Mouse (Mus musculus) brown adipose tissue, adult 24 weeks (tissue): ENCODE measurements around the gene Park7. TPM values are rescaled to one million over a fixed set of nuclear protein-coding genes. Genes with fewer than 3 reads are reported as not detected.
"Not testable (repeated sequence)": the region's sequence is repeated elsewhere in the genome, so short reads cannot be mapped to it uniquely, and the experiment has no call there.

Experiments
- H3K27ac ChIP-seq: fragments of 200-500 bp; replicated peaks from 2 replicates; pipeline ENCODE4 v1.5.1; 2012; ENCODE audit warnings: low read depth, mild to moderate bottlenecking, low read length
- H3K4me1 ChIP-seq: fragments of 200-500 bp; 2 replicates; pipeline ENCODE4 v1.6.1; 2012; ENCODE audit warnings: low read length, mixed read lengths; ENCODE audit not compliant: control insufficient read depth, insufficient read depth, insufficient read length
- H3K4me3 ChIP-seq: fragments of 200-500 bp; 2 replicates; pipeline ENCODE4 v1.5.1; 2012; ENCODE audit warnings: low read depth, mild to moderate bottlenecking, low read length, moderate library complexity; ENCODE audit not compliant: insufficient read depth
- polyA plus RNA-seq: library from polyadenylated mRNA; stranded (reverse); fragments of >200 nt; gene quantifications from 2 replicates; pipeline ENCODE4 v1.2.4, GENCODE M21; 2012; ENCODE audit not compliant: missing spikeins, insufficient read depth, insufficient read length

The Park7 gene
- polyA plus RNA-seq, 1 experiment = 176 TPM

- no peak overlapping the region for H3K4me3 ChIP-seq
- H3K4me1 ChIP-seq = no peaks in the 10 kb centered on the region
- H3K27ac ChIP-seq = no peak overlapping the region
These were observed 13.8 kb downstream of the Park7 start for GRCm38 (mm10) chr4:150900486-150900885.

GRCm38 (mm10) chr4:150898716-150899365, 15.4 kb downstream of the Park7 start:
- no peak overlapping the region for H3K4me3 ChIP-seq
- H3K4me1 ChIP-seq = no peaks in the 10 kb centered on the region

GRCm38 (mm10) chr4:150896896-150897624, 17.2 kb downstream of the Park7 start:
- no peaks in the 10 kb centered on the region for H3K4me1 ChIP-seq
- H3K4me3 ChIP-seq = no peak overlapping the region
- no peak overlapping the region for H3K27ac ChIP-seq

More at GRCm38 (mm10) chr4:150898716-150899365, 15.4 kb downstream of the Park7 start:
- no peak overlapping the region for H3K27ac ChIP-seq

GRCm38 (mm10) chr4:150894718-150895501, 19.3 kb downstream of the Park7 start:
- no peaks in the 10 kb centered on the region for H3K4me1 ChIP-seq
- H3K27ac ChIP-seq = no peak overlapping the region
- no peak overlapping the region for H3K4me3 ChIP-seq

GRCm38 (mm10) chr4:150891308-150891707, 22.9 kb downstream of the Park7 start:
- H3K27ac ChIP-seq = no peak overlapping the region
- H3K4me1 ChIP-seq = no peaks in the 10 kb centered on the region
- H3K4me3 ChIP-seq = no peak overlapping the region

GRCm38 (mm10) chr4:150889955-150890315, 24.3 kb downstream of the Park7 start:
- H3K4me1 ChIP-seq = no peaks in the 10 kb centered on the region
- no peak overlapping the region for H3K27ac ChIP-seq
- peak overlapping the region; percentile 46 for H3K4me3 ChIP-seq

GRCm38 (mm10) chr4:150889273-150889954, 24.8 kb downstream of the Park7 start:
- Histone ChIP-seq H3K4me3 (peak overlapping the region; percentile 46), H3K4me1 (no peaks in the 10 kb centered on the region), H3K27ac (0 out of 2 replicates have a peak overlapping the region, but pooled peaks have one; percentile 45)

- no peaks in the 10 kb centered on the region for H3K4me1 ChIP-seq
- no peak overlapping the region for H3K4me3 ChIP-seq
These were observed 25.7 kb downstream of the Park7 start for GRCm38 (mm10) chr4:150888492-150888891.

GRCm38 (mm10) chr4:150887903-150888302, 26.3 kb downstream of the Park7 start:
- Histone ChIP-seq H3K27ac (no peak overlapping the region), H3K4me1 (no peaks in the 10 kb centered on the region), H3K4me3 (no peak overlapping the region)

More at GRCm38 (mm10) chr4:150888492-150888891, 25.7 kb downstream of the Park7 start:
- no peak overlapping the region for H3K27ac ChIP-seq

GRCm38 (mm10) chr4:150882632-150883031, 31.6 kb downstream of the Park7 start:
- Histone ChIP-seq H3K27ac (no peak overlapping the region), H3K4me3 (no peak overlapping the region), H3K4me1 (no peaks in the 10 kb centered on the region)

GRCm38 (mm10) chr4:150880364-150880763, 33.9 kb downstream of the Park7 start:
- H3K27ac ChIP-seq = no peak overlapping the region
- H3K4me1 ChIP-seq = no peaks in the 10 kb centered on the region
- H3K4me3 ChIP-seq = no peak overlapping the region

- no peak overlapping the region for H3K4me3 ChIP-seq
- H3K4me1 ChIP-seq = no peaks in the 10 kb centered on the region
- H3K27ac ChIP-seq = no peak overlapping the region
These were observed 34.6 kb downstream of the Park7 start for GRCm38 (mm10) chr4:150879631-150880030.

- Histone ChIP-seq H3K4me3 (no peak overlapping the region), H3K4me1 (peaks cover 8% of the 10 kb centered on the region), H3K27ac (no peak overlapping the region)
These were observed 38.8 kb downstream of the Park7 start for GRCm38 (mm10) chr4:150875393-150875792.

- not testable (repeated sequence) for H3K27ac ChIP-seq, H3K4me3 ChIP-seq
- peaks cover 16% of the 10 kb centered on the region for H3K4me1 ChIP-seq
These were observed 39.8 kb downstream of the Park7 start for GRCm38 (mm10) chr4:150874416-150874815.

- Histone ChIP-seq H3K4me1 (peaks cover 17% of the 10 kb centered on the region), H3K4me3 (no peak overlapping the region), H3K27ac (peak overlapping the region; percentile 55; the same call in 1 of the 2 replicates)
These were observed 41.6 kb downstream of the Park7 start for GRCm38 (mm10) chr4:150872681-150873080.
